Mouse (Mus musculus) ES-Bruce4 (cell line): Measurements from ENCODE around the gene Hfe2.

Source experiments
- CTCF ChIP-seq: IDR thresholded peaks from one replicate; pipeline ENCODE4 v1.8.1; 2011; ENCODE audit warnings: low read depth, low read length
- POLR2A ChIP-seq: IDR thresholded peaks from one replicate; pipeline ENCODE4 v1.8.1; 2011; ENCODE audit warnings: low read length; ENCODE audit not compliant: insufficient read depth

GRCm38 (mm10) chr3:96561946-96562681 lies 37.1 kb downstream of the Hfe2 start:
- TF ChIP-seq CTCF (no peak), POLR2A (peak; percentile 96)
